Mouse (Mus musculus): Measurements from ENCODE around the gene Phox2a. TPM values are rescaled to one million over a fixed set of nuclear protein-coding genes. Genes with fewer than 3 reads are reported as not detected.

Gene Phox2a
- total RNA-seq (2021): 10 to 100 TPM; 17.9 to 29.5 TPM
- long read RNA-seq, experiment 1, transcript Phox2a-201 (3 exons, 1,609 nt): major isoform, 8 of 9 reads
- long read RNA-seq, experiment 1, partial matches to known transcripts: 0 of 9 reads
- long read RNA-seq, experiment 1, other reads (novel, unspliced or antisense): 0 of 9 reads
- long read RNA-seq, experiment 2, transcript Phox2a-201 (3 exons, 1,609 nt): major isoform, 8 of 15 reads
- long read RNA-seq, experiment 2, partial matches to known transcripts: 7 of 15 reads
- long read RNA-seq, experiment 2, other reads (novel, unspliced or antisense): 0 of 15 reads

- no peak for DNase-seq (ENCODE audit: low spot score in 2 of 2)
Measured at GRCm38 (mm10) chr7:101817861-101818401, at the start of gene Phox2a. Gene Phox2a, plus strand, starts transcription at chr7:101818313.

GRCm38 (mm10) chr7:101770051-101770450 lies 48.1 kb upstream of the Phox2a start:
- no peak for DNase-seq (ENCODE audit: low spot score in 2 of 2)

GRCm38 (mm10) chr7:101771604-101772003 lies 46.5 kb upstream of the Phox2a start:
- DNase-seq (ENCODE audit: low spot score in 2 of 2): no peak

GRCm38 (mm10) chr7:101772687-101773086 lies 45.4 kb upstream of the Phox2a start:
- no peak for DNase-seq (ENCODE audit: low spot score in 2 of 2)

- DNase-seq (ENCODE audit: low spot score in 2 of 2): no peak
Measured at GRCm38 (mm10) chr7:101777053-101777452, 41.1 kb upstream of the Phox2a start.

GRCm38 (mm10) chr7:101820295-101821030 lies 2.4 kb downstream of the Phox2a start:
- DNase-seq (ENCODE audit: low spot score in 2 of 2): no peak

- peak; percentile 45 to 47 for DNase-seq (ENCODE audit: low spot score in 2 of 2)
Measured at GRCm38 (mm10) chr7:101821571-101822501, 3.7 kb downstream of the Phox2a start.

- DNase-seq (ENCODE audit: low spot score in 2 of 2): peak in 1 of 2 experiments; percentile 49
Measured at GRCm38 (mm10) chr7:101822836-101823757, 5.0 kb downstream of the Phox2a start.

- DNase-seq (ENCODE audit: low spot score in 2 of 2): no peak
Measured at GRCm38 (mm10) chr7:101823758-101824630, 5.9 kb downstream of the Phox2a start.

- DNase-seq (ENCODE audit: low spot score in 2 of 2): no peak
Measured at GRCm38 (mm10) chr7:101830373-101830772, 12.3 kb downstream of the Phox2a start.

- no peak for DNase-seq (ENCODE audit: low spot score in 2 of 2)
Measured at GRCm38 (mm10) chr7:101831437-101831836, 13.3 kb downstream of the Phox2a start.

- no peak for DNase-seq (ENCODE audit: low spot score in 2 of 2)
Measured at GRCm38 (mm10) chr7:101832372-101832771, 14.3 kb downstream of the Phox2a start.

GRCm38 (mm10) chr7:101833352-101833751 lies 15.2 kb downstream of the Phox2a start:
- DNase-seq (ENCODE audit: low spot score in 2 of 2): no peak

GRCm38 (mm10) chr7:101833916-101834584 lies 15.9 kb downstream of the Phox2a start:
- DNase-seq (ENCODE audit: low spot score in 2 of 2): no peak

- no peak for DNase-seq (ENCODE audit: low spot score in 2 of 2)
Measured at GRCm38 (mm10) chr7:101834903-101835302, 16.8 kb downstream of the Phox2a start.

GRCm38 (mm10) chr7:101835457-101836109 lies 17.5 kb downstream of the Phox2a start:
- DNase-seq (ENCODE audit: low spot score in 2 of 2): no peak

- DNase-seq (ENCODE audit: low spot score in 2 of 2): peak; percentile 64 to 67
Measured at GRCm38 (mm10) chr7:101836271-101837153, 18.4 kb downstream of the Phox2a start.
